Mouse (Mus musculus) CD8-positive naive resting alpha-beta T cell, adult 2 months (primary cell): ENCODE measurements around the gene Kars.

ENCODE experiments used
- DNase-seq, 2 experiments: peaks; one replicate each; pipeline ENCODE4 v3.0.0; 2022; ENCODE audit warnings: low read depth in 2 of 2, low spot score in 2 of 2

The Kars gene

DNA sequence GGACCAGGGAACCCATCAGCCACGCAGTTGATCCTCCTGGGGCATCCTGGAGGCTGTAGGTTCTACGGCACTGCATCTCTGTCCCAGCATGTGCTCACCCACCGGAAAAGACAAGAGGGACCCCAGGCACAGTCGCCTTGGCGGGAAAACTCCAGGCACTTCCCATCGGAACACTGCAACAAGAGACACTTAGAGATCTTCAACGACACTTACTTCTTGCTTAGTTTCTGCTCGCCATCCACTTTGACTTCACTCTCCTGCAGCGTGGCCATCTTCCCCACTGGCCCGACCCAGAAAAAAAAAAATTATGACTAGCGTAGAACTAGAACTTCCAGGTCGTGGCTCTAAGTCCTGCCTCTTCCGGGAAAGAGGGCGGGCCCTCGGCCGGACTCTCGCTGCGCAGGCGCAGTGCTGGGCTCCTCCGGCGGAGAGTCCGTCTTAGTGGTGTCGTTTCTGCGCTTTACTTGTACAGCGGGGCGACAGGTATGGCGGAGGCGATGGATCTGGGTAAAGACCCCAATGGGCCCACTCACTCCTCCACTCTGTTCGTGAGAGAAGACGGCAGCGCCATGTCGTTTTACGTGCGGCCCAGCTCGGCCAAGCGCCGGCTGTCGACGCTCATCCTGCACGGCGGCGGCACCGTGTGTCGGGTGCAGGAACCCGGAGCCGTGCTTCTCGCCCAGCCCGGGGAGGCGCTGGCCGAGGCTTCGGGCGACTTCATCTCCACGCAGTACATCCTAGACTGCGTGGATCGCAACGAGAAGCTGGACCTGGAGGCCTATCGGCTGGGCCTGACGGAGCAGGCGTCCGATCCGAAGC lies at the start of gene Kars, which contains the start of gene Terf2ip:
Gene Kars, minus strand, starts transcription at position 327 of the 819 bp plus-strand sequence.
Gene Terf2ip, plus strand, starts transcription at position 402 of the 819 bp plus-strand sequence.
- peak; percentile 82 to 87 for DNase-seq

DNA sequence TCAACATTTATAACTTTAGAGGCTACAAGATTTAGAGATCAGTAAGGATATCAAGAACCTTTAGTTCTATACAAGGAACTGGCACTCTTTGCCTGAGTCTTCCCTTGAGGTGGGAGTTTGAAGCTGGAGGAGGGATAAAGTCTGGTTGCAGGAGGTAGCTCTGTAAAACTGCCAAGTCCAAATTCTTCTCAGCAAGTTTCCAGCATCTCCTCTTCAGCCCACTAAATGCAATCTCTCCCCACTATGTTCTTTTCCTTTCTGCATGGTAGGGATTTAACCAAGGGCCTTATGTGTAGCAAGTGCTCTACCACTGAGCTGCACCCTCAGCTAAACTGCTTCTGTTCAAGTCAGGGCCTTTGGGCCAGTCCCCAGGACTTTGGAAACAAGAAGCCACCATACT lies 43.3 kb upstream of the Kars start:
- DNase-seq = no peak

DNA sequence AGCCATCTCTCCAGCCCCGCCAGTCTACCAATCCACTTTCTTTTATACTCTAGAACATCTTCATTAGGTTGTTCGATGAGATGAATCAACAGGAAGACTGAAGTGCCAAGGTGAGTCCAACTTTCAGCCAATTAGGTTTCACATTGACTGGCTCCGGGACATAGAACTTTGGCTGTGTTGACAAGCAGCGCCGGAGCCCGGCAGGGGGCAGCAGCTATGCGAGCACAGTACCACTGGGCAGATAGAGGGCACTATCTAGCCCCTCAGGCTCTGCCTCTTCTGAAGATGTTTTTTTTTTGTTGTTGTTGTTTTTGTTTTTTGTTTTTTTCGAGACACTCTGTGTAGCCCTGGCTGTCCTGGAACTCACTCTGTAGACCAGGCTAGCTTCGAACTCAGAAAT lies 40.4 kb upstream of the Kars start:
- DNase-seq = no peak

DNA sequence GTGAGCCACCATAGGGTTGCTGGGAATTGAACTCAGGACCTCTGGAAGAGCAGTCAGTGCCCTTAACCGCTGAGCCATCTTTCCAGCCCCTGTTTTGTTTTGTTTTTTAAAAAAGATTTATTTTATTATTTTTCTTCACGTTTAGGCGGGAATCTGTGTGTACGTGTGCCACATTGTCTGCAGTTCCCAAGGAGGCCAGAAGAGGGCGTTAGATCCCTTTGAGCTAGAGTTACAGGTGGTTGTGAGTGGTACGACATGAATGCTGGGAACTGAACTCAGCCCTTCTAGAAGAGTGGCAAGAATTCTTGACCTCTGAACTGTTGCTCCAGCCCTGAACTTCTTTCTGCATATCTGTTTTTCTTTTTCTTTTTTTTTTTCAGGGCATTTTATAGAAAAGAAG lies 38.9 kb upstream of the Kars start:
- DNase-seq = no peak

DNA sequence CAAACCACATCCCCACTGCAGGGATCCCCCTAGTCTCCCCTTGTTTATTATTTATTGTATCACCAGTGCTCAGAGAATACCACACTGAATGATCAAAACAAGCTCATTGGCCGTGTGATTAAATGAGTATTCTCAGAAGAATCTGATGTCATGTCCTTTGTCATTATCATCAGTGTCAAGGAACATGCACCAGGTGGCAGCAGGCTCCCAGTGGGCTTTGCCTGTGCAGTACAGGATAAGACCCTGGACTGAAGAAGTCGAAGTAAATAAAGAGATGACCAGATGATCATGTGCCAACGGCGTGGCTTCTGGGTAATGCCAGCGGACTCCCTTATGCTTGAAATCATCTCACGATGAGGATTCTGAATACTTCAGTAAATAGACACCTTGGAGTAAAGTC lies 37.2 kb upstream of the Kars start:
- no peak for DNase-seq

DNA sequence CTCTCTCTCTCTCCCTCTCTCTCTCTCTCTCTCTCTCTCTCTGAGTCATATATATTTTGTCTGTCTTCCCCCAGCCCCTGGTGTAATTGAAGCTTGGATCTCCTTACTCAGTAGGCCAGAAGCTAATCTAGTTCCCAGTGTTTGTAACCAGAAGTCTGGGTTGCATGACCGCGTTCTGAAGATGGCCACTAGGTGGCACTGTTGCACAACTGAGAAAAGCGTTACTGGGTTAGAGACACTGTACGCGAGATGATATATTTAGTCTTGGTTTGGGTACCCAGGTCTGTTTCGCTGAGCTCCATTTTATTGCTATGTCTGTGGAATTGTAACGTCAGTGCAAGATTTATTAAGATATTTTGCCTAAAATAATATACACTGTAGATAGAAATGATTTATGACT lies 34.8 kb upstream of the Kars start:
- peak; percentile 49 to 63 for DNase-seq

DNA sequence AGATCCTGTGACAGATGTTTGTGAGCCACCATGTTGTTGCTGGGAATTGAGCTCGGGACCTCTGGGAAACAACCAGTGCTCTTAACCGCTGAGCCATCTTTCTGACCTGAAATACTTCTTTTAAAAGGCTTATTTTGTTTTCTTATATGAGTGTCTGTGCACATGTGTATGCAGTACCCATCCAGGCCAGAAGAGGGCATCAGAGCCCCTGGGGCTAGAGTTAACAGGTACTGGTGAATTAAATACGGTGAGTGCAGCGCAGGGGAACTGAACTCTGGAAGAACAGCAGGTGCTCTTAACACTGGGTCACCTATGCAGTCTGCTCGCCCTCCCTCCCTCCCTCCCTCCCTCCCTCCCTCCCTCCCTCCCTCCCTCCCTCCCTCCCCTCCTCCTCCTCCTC lies 34.1 kb upstream of the Kars start:
- DNase-seq = peak in 1 of 2 experiments; percentile 7

DNA sequence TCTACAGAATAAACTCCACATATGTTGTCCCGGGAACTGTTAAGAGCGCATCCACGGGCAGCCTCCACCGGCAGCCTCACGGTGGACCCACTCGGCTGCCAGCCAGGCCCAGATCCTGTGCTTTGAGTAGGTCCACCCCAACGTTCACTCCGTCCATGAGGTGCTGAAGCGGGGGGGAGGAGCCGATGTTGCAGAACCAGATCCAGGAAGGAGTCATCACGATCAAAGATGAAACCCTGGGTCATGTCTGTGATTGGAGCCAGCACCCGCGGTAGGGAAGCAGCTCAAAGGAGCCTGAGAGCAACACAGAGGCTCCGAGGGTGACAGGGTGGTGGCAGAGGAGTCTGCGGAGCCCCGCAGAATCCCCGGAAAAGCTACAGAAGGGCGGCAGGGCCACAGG lies 26.4 kb upstream of the Kars start:
- DNase-seq = no peak

DNA sequence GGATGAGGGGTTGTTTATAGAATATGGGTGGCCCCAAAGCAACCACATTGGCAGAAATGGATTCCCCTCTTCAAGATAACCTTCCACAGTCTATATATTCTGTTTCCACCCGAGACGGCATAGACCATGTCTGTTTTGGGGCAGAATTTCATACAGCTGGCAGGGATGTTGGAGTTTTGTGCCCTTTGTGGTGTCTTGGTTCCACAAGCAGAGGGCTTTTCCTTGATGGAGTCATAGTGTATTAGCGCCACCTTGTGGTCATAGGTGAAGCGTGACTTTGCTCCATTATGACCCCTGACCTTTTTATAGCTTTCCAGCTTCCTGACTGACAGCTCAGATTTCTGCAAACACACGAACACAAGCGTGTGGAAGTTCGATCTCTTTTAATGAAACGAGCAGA lies 23.5 kb upstream of the Kars start:
- peak; percentile 8 to 27 for DNase-seq

DNA sequence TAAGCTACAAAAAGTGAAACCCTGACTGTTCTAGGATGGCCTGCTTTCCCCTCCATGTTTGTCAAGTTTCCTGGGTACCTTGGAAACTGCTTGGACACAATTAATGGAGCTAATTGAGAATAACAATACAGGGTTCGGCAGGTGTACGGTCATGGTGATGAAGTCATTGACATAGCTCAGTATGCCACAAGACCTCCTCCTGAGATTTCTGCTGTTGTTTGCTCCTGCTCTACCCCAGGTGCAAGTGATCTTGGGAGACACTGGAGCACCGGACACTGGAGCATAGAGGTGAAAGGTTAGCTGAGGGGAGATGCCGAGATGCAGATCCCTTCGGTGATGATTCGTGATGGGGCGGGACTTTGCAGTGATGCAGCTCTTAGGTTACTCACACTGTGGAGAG lies 21.9 kb upstream of the Kars start:
- no peak for DNase-seq

DNA sequence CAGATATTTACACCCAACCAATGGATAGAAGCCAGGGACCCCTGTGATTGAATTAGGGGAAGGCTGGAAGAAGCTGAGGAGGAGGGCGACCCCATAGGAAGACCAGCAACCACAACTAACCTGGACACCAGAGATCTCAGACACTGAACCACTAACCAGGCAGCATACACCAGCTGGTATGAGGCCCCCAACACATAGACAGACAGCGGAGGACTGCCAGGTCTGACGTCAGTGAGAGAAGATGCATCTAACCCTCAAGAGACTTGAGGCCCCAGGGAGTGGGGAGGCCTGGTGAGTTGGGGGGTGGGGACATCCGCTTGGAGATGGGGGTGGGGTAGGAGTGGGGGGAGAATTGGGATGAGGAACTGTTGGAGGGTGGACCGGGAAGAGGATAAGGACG lies 19.5 kb upstream of the Kars start:
- no peak for DNase-seq

DNA sequence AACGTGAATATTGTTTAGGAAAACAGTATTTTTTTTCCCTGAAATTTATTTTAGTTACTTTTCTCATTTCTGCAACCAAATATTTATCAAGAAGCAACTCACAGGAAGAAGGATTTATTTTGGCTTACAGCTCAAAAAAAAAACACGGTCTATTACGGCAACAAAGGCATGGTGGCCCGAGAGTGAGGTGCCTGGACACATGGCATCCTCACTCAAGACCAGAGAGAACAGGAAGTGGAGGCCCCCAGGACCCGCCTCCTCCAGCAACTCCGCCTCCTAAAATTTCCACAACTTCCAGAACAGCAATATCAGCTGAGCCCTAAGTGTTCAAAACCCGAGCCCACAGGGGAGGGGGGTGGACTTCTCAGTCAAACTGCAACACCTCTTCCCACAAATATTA lies 18.3 kb upstream of the Kars start:
- DNase-seq = no peak

DNA sequence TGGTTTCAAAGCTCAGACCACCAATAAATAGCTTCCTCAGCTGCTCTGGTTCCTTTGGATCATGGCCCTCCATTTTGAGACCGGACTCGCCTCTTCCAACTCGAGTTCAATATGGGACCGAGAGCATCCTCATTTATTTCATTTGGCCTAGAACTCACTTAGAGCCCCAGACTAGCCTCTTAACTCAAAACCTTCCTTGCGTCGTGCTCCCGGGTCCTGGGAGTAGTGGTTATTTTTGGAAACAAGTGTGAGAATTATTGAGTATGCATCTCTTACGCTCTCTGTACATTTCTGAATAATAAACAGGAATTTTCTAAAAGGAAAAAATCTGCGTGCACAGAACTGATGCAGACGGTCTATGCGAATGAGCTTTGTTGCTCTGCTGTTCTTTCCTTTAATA lies 3.8 kb upstream of the Kars start, which contains the start of gene Gm6793:
Gene Gm6793, minus strand, starts transcription at position 101 of the 400 bp plus-strand sequence.
- DNase-seq = no peak

DNA sequence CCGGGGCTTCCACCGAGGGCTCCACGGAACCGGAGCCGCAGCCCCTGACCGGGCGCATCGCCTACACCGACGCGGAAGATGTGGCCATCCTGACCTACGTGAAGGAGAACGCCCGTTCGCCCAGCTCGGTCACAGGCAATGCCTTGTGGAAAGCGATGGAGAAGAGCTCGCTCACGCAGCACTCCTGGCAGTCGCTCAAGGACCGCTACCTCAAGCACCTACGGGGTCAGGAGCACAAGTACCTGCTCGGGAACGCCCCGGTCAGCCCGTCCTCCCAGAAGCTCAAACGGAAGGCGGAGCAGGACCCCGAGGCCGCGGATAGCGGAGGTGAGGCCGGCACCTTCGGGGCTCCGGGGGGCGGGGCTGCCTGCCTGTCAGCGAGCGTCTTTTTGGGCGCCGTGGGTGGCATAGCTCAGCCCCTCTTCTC lies 706 bp upstream of the Kars start:
- peak; percentile 15 to 24 for DNase-seq

DNA sequence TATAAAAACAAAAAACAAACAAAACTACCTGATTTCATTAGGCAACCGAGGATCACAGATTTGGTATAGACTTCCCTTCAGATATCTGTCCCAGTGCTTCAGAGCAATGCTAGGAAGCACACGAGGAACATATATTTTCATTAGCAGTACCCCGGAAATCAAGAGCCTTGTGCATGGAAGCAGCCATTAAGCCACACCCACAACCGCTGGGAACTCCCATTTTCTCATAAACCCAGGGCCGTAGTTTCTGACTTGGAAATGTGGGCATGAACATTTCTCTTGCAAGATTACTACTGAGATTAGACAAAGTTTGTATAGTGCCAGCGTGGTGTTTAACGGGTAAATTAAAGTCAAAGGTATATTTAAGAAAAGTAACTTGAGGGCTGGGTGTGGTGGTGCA lies 1.6 kb downstream of the Kars start:
- DNase-seq = no peak

DNA sequence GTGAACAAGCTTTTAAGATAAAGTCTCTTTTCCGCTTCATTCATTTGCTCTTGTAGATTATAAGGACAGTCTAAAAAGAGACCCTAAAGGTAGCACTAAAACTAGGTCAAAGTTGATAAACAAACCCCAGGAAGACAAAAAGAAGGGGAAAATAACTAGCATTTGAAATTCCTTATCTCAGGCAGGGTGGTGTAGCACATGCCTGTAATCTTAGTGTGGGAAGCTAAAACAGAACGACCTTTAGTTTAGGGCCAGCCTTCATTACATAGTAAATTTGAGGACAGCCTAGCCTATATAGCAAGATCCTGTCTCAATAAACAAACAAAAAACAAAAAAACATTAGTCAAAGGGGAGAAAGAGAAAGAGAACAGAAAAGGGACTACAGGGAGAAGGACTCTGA lies 3.5 kb downstream of the Kars start:
- no peak for DNase-seq

DNA sequence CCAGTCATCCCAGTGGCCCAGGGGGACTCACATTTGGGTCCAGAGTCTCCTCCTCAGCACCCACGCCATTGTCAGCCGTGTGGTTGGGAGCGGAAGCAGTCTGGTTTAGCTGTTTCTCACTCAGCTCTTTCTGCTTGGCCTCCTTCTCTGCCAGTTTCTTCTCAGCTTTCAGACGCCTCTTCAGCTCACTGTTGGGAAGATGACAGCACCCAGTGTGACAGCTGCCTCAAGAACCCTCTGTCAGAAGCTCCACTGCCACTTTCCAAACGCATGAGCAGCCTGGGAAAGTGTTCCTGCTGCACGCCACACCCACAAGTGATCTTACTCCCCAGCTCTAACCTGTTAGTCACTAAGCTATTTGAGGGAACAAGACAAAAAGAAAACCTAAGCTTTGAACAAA lies 5.5 kb downstream of the Kars start:
- DNase-seq = no peak

DNA sequence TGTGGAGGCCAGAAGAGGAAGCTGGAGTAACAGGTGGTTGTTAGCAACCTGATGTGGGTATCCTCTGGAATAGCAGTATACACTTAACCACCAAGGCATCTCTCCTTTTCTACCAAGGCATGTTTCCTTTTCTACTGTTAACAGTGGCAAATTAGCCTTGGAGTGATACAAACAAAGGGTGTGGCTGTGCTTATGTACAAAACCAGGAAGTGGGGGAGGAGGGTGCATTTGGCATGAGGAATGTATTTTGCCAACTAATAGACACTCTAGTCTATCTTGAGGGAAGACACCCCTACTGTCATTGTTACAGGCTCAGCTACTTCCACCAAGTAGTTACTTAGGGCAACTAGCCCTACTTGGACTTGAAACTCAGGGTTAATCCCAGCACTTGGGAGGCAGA lies 6.4 kb downstream of the Kars start:
- DNase-seq = no peak

DNA sequence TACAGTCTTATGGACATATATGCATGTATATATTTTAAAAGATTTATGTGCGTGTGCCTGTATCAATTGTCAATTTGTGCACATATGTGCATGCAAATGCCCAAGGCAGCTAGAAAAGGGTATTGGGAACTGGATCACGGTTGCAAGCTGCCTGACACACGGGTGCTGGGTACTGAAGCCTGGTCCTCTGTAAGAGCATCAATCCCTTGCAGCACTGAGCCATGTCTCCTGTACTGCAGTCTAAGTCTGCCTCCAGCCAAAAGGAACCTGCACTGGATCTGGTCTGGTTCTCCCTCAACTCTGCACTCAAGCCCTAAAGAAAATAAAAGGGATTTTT lies 18.5 kb downstream of the Kars start:
- DNase-seq = no peak

DNA sequence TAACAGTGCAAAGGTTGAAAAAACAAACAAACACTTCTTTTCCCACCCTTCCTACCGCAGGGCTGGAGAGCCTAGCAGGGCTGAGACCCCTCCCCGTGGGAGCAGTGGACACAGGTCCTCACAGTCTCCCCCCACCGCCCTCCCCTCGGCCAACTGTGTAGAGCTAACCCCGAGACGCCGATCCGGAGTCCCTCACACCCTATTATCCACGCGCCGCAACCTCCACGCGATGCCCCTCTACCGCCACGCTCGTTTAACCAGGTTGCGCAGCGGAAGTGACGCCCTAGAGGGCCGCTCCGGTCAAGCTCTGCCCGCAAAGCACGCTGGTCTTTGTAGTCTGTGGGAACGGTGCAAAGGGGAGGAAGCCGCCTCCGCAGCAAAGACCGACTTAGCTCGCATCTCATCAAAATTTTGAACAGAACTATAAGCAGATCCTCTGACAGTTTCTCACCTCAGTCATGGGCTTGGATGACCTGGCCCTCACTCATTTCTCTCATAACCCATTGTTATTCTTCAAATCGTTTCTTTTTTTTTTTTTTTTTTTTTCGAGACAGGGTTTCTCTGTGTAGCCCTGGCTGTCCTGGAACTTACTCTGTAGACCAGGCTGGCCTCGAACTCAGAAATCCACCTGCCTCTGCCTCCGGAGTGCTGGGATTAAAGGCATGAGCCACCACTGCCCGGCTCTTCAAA lies 19.0 kb downstream of the Kars start, which contains the start of gene Adat1:
Gene Adat1, minus strand, starts transcription at position 290 of the 690 bp plus-strand sequence.
- DNase-seq = peak; percentile 66 to 72

DNA sequence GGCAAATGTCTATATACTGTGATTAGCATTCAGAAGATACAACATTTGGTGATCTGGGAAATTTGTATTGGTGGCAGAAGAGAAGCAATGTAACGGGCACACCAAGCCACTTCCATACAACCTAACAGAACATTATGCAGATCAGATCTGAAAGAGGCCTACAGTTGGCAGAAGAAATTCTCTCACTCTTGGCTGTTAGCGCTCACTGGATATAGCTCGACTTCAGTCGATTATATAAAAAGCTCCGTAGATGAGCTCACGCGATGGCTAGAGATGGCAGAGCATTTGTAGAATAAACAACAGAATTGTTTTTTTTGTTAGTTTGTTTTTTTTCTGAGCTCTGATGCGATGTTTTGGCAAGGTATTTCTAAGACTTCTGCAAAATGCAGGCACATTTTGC lies 19.8 kb downstream of the Kars start:
- no peak for DNase-seq

DNA sequence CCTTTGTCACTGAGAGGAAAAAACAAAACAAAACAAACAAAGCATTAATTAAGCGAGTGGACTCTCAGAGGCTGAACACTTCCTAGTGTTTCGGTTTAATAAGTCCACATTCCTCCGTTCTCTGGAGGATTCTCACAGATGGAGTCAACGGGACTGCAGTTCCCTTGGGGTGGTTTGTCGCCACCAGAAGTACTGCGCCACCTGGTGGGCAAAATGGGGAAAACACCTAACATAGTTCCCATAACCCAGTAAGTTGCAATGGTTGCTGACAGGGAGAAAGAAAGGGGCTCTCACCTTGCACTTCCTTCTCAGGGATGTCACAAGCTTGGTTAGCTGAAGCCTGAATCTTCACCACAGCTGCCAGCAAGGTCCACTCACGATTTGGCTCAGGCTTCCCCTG lies 21.2 kb downstream of the Kars start:
- peak; percentile 72 to 78 for DNase-seq

DNA sequence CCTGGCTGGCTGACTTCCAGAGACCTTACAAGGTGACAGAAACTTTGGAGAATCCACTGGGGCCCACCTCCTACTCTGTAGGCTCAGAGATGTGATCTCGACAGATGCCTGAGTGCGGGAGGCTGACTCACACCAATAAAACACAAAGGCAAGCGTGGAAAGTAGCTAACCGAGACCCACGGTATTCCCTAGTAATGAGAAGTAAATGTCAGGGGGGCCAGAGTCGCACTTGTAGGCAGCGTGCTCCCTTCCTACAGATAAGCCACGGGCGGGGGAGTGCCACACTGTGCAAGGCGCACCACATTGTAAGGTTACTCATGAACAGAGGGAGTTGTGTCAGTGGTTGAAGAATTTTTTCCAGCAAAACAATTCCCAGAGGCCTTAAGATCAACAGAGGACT lies 26.6 kb downstream of the Kars start:
- DNase-seq = no peak
